Mouse (Mus musculus): ENCODE results near the gene Mcm2.

DNA sequence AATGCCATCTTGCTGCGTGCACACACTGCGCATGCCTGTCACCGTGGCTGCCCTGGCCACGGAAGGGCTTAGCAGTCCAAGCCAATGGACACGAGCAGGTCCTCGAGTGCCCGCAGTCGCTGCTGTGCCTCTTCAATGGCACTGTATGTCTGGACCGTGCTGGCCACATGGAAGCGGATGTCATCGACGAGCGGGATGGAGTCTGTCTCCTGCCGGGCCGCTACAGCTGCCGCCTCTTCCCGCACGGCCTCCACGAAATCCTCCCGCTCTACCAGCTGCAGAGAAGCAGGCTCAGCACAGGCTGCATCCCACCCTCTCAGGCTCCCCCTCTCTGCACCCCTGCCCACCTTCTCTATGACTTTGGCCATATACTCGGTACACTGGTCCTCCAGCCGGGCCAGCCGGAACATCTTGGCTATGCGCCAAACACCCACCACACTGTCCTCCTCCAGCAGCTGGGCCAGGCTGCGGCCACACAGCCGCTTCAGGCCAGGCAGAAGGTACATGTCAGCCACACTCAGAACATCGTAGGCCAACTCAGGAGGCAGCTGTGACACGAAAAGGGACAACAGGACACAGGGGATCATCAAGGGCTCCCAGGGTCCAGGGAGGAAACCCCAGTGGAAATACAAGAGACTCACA lies 62.3 kb downstream of the Mcm2 start:
- TF ChIP-seq EP300 (IDR thresholded peaks at IDR 0.05; ENCODE audit: low read depth), result no peak
- no peak for TF ChIP-seq CTCF (IDR thresholded peaks at IDR 0.05; ENCODE audit: low read depth)
